Mouse (Mus musculus) small intestine, adult 2 months (tissue): Measurements from ENCODE around the gene Cebpzos. TPM values are rescaled to one million over a fixed set of nuclear protein-coding genes. Genes with fewer than 3 reads are reported as not detected.
A peak's percentile ranks its signal among the peaks of the same experiment; 100 is the strongest.

Experiments used
- H3K27ac ChIP-seq: fragments of 200-500 bp; 2 replicates; pipeline ENCODE4 v1.5.1; 2012; ENCODE audit warnings: low read depth, low read length, control low read depth, inconsistent platforms; ENCODE audit not compliant: insufficient read depth
- H3K27me3 ChIP-seq: fragments of 200-500 bp; 2 replicates; pipeline ENCODE4 v1.6.1; 2012; ENCODE audit warnings: mild to moderate bottlenecking, moderate library complexity, low read length, inconsistent platforms; ENCODE audit not compliant: control insufficient read depth, insufficient read depth
- H3K36me3 ChIP-seq: fragments of 200-500 bp; 2 replicates; pipeline ENCODE4 v1.6.1; 2012; ENCODE audit warnings: mild to moderate bottlenecking, low read length, control low read depth, inconsistent platforms; ENCODE audit not compliant: control insufficient read depth, insufficient read depth
- H3K4me1 ChIP-seq: fragments of 200-500 bp; 2 replicates; pipeline ENCODE4 v1.6.1; 2012; ENCODE audit warnings: low read length, inconsistent platforms, mixed read lengths; ENCODE audit not compliant: control insufficient read depth, insufficient read depth, insufficient read length
- H3K4me3 ChIP-seq: fragments of 200-500 bp; 2 replicates; pipeline ENCODE4 v1.5.1; 2012; ENCODE audit warnings: low read depth, mild to moderate bottlenecking, control low read depth, inconsistent platforms, low read length, moderate library complexity
- CTCF ChIP-seq: fragments of 200-500 bp; IDR thresholded peaks from 2 replicates; pipeline ENCODE4 v1.5.1; 2012; ENCODE audit warnings: low read depth, mild to moderate bottlenecking, control low read depth, inconsistent platforms, low read length, moderate library complexity, mixed read lengths; ENCODE audit not compliant: insufficient replicate concordance, insufficient read length; ENCODE audit errors: extremely low read depth
- POLR2A ChIP-seq: fragments of 200-500 bp; IDR thresholded peaks from 2 replicates; pipeline ENCODE4 v1.6.1; 2012; ENCODE audit warnings: low read depth, mild to moderate bottlenecking, control low read depth, inconsistent platforms, low read length, moderate library complexity
- WGBS: fragments of 180-500 bp; shearing (Covaris S2); methylation state at CpG from one replicate; pipeline ENCODE4 v1.1.7; 2018; 5-methylcytosine and 5-hydroxymethylcytosine counted together
- polyA plus RNA-seq: library from polyadenylated mRNA; depleted of rRNA; stranded (reverse); fragments of >200 nt; gene quantifications from 2 replicates; pipeline ENCODE4 v1.2.3, GENCODE M21; 2012

Gene Cebpzos
- polyA plus RNA-seq, 1 experiment = 3.9 TPM

DNA sequence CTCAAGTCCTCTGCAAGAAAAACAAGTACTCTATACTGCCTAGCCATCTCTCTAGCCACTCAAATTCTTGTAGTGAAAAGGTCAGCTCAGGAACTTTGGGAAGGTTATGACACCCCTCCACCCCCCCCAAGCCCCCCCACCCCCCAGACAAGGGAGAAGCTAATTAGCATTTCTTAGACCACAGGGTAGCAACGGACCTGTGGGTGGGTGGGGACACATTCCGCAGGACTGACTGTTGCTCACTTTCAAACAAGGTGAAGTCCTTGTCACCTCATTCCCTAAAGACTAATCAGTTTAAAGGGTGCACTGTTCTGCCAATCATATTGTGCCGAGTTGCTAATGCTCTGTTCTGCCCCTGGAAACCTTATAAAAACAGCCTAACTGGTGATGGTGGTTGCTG is 2.4 kb upstream of the Cebpzos start:
- Histone ChIP-seq H3K27me3 (no peaks in the 10 kb centered on the region), H3K4me3 (no peak overlapping the region), H3K36me3 (no peaks in the 10 kb centered on the region), H3K4me1 (peaks cover 1% of the 10 kb centered on the region; the same call in 1 of the 2 replicates), H3K27ac (no peak overlapping the region)
- 72% methylated on average over 3 of the region's 3 CpGs for WGBS
- TF ChIP-seq CTCF (no peak), POLR2A (no peak)

- no peak overlapping the region for H3K27ac ChIP-seq
- WGBS = 50% methylated on average over 6 of the region's 6 CpGs
Measured at GRCm38 (mm10) chr17:78915772-78916171, 528 bp upstream of the Cebpzos start.

GRCm38 (mm10) chr17:78916899-78917298 is 599 bp downstream of the Cebpzos start:
- peak overlapping the region; percentile 59 for H3K27ac ChIP-seq
- peaks cover 19% of the 10 kb centered on the region for H3K36me3 ChIP-seq
- under 1% methylated on average over 11 of the region's 11 CpGs for WGBS
- H3K4me1 ChIP-seq = no peaks in the 10 kb centered on the region; the same call in 1 of the 2 replicates
- H3K4me3 ChIP-seq = peak overlapping the region; percentile 79
- H3K27me3 ChIP-seq = no peaks in the 10 kb centered on the region
- TF ChIP-seq CTCF (no peak), POLR2A (no peak)

More at GRCm38 (mm10) chr17:78915772-78916171, 528 bp upstream of the Cebpzos start:
- H3K4me3 ChIP-seq = peak overlapping the region; percentile 79; the same call in 1 of the 2 replicates
- no peaks in the 10 kb centered on the region; the same call in 1 of the 2 replicates for H3K4me1 ChIP-seq
- H3K36me3 ChIP-seq = peaks cover 10% of the 10 kb centered on the region
- no peaks in the 10 kb centered on the region for H3K27me3 ChIP-seq
- no peak for TF ChIP-seq POLR2A
- no peak for TF ChIP-seq CTCF

DNA sequence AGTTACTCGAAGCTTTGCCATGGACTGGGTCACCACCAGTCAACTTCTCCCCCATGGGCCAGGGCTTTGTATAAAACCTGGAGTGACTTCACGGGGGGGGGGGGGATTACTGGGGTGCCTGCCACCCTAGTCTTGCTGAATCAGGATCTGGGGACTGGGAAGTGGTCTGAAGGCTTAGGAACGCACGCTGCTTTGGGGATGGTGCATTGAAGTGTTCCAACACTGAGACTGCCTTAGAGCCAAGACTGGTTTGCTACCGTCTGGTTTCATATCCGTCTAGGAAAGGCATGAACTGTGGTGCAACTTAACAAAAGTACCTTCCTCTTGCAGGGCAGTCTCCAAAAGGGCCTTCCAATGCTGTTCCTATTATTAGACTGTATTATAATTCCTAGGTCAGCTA is 1.4 kb downstream of the Cebpzos start:
- Histone ChIP-seq H3K36me3 (peaks cover 27% of the 10 kb centered on the region), H3K4me3 (no peak overlapping the region), H3K27me3 (no peaks in the 10 kb centered on the region), H3K27ac (no peak overlapping the region), H3K4me1 (no peaks in the 10 kb centered on the region; the same call in 1 of the 2 replicates)
- 42% methylated on average over 6 of the region's 6 CpGs for WGBS
- no peak for TF ChIP-seq POLR2A
- TF ChIP-seq CTCF = no peak

DNA sequence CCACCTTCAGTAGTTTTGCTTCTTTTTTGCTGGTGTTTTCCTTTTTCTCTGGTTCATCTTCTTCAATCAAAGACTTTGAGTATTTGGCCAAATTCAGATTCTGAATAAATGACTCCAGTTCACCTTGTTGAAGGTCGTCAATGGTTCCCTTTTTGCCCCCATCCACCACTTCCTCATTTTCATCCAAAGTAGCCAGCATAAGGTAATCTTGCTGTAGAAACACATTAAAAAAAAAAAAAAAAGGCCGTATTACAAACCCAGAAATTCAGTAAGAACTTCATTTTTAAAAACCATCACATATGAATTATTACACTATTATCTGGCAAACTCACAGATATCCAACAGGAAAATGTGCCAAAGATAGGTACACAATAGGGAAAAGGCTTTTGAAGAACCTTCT is 19.6 kb downstream of the Cebpzos start:
- TF ChIP-seq CTCF (no peak), POLR2A (no peak)
- H3K27me3 ChIP-seq = no peaks in the 10 kb centered on the region
- WGBS = 59% methylated on average over 2 of the region's 2 CpGs
- 0 out of 2 replicates have a peak, but pooled peaks cover 2% of the 10 kb centered on the region for H3K4me1 ChIP-seq
- H3K27ac ChIP-seq = no peak overlapping the region
- H3K4me3 ChIP-seq = peak overlapping the region; percentile 27; the same call in 1 of the 2 replicates
- H3K36me3 ChIP-seq = peaks cover 20% of the 10 kb centered on the region

DNA sequence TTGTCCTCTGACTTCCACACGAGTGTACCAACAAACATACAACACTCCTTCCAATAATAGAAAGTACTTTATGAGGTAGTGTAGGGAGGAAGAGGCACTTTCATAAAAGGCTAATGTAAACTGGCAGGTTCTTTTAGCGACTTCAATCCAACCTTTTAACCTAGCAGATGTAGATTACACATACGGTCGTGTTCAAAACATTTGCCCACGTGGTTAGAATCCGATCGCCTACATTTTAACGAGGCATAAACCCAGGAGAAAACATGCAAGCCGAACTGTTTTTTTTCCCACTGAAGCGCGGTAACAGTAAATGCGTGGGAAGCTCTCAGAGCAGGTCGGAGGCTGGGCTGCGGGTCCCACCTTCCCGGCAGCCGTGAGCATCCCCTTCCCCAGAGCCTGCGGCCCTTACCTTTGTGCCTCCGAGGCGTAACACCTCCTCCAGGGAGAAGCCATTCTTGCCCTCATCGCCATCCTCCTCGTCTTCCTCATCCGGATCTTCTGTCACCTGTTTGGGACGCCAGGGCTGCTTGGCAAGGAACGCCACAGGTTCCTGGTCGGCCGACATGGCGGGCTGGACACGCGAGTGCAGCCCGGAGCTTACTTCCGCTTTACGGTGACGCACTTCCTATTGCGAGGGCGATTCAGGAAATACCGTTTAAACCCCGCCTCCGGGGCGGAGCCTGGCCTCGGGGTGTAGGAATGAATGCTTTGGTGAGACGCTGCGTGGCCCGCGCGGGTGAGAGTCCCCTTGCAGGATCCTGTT is 20.3 kb downstream of the Cebpzos start, which contains the start of the genes Cebpz and Ndufaf7:
Cebpz (minus strand) TSS at position 601 of the 763 bp plus-strand sequence.
Ndufaf7 (plus strand) TSS at position 671 of the 763 bp plus-strand sequence.
- no peak within 1 kb of the TSS for H3K27ac ChIP-seq
- under 1% methylated on average over 45 of the region's 45 CpGs for WGBS

DNA sequence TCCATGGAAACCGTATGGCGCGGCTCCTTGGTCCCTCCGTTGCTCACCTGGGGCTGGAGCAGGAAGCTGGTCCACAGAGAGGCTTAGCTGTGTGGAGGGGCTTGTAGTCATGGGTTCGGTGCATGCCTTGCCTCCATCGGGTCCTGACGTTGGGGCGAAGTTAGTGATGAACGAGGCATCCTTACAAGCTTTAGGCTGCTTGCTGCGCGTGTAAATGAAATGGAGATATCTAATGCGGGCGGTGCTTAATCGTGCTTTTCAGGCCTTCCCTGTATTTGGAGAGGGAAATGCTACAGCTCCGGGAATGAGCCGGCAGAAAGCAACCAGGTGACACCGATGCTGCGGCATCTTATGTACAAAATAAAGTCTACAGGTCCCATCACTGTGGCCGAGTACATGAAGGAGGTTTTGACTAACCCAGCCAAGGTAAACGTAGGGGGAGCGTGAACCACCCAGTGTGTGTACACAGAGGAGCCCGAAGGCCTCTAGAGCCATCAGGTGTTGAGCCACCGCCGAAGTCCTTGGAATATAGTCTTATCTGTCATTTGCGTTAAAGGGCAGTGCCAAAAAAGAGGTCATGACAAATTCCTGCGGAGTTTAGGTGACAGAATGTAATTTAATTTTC is 21.0 kb downstream of the Cebpzos start:
- Histone ChIP-seq H3K27me3 (no peaks in the 10 kb centered on the region), H3K4me1 (0 out of 2 replicates have a peak, but pooled peaks cover 2% of the 10 kb centered on the region), H3K4me3 (peak overlapping the region; percentile 64), H3K27ac (no peak overlapping the region), H3K36me3 (peaks cover 16% of the 10 kb centered on the region; the same call in 1 of the 2 replicates)
- 5% methylated on average over 26 of the region's 26 CpGs for WGBS
- no peak for TF ChIP-seq CTCF
- TF ChIP-seq POLR2A = no peak

More for the DNA sequence above, 20.3 kb downstream of the Cebpzos start, which contains the start of the genes Cebpz and Ndufaf7:
- TF ChIP-seq POLR2A = peak; percentile 28; the same call in 1 of the 2 replicates
- TF ChIP-seq CTCF = no peak
- peaks cover 20% of the 10 kb centered on the region for H3K36me3 ChIP-seq
- peak within 1 kb of the TSS; percentile 64 for H3K4me3 ChIP-seq
- no peaks in the 10 kb centered on the region for H3K27me3 ChIP-seq
- H3K4me1 ChIP-seq = 0 out of 2 replicates have a peak, but pooled peaks cover 2% of the 10 kb centered on the region
